8 mouse cellular contexts compared by ENCODE assay signal in genomic region chr10:76031511-76032401, GRCm38 (mm10). TPM values are rescaled to one million over a fixed set of nuclear protein-coding genes. Genes with fewer than 3 reads are reported as not detected.
DNase-seq lines count a peak whose midpoint lies in the region; ATAC-seq and TF ChIP-seq lines count a peak whose summit lies in the region.

No protein-coding gene starts in this region.

- no peaks in the 10 kb centered on the region for H3K27me3 ChIP-seq in kidney, embryonic 16.5 days (ENCODE audit: insufficient read depth, low read length)
- no peaks in the 10 kb centered on the region for H3K27me3 ChIP-seq in forebrain, embryonic 12.5 days
- no peaks in the 10 kb centered on the region for H3K27me3 ChIP-seq in limb, embryonic 12.5 days
- H3K27me3 ChIP-seq in midbrain, embryonic 16.5 days (ENCODE audit: control insufficient read depth, insufficient read depth, low read depth, low read length) = no peaks in the 10 kb centered on the region

- peaks cover 15% of the 10 kb centered on the region for H3K36me3 ChIP-seq in kidney, embryonic 16.5 days (ENCODE audit: insufficient read depth, low read length)
- H3K36me3 ChIP-seq in forebrain, embryonic 12.5 days (replicated peaks) = peaks cover 12% of the 10 kb centered on the region; the same call in 1 of the 2 replicates
- H3K36me3 ChIP-seq in limb, embryonic 12.5 days = peaks cover 19% of the 10 kb centered on the region
- H3K36me3 ChIP-seq in midbrain, embryonic 16.5 days (ENCODE audit: control insufficient read depth, insufficient read depth, low read length) = 0 out of 2 replicates have a peak, but pooled peaks cover 3% of the 10 kb centered on the region

- H3K4me2 ChIP-seq in kidney, embryonic 16.5 days (replicated peaks; ENCODE audit: low read depth, low read length) = peak overlapping the region; percentile 72
- peak overlapping the region; percentile 68 for H3K4me2 ChIP-seq in forebrain, embryonic 12.5 days
- H3K4me2 ChIP-seq in limb, embryonic 12.5 days = peak overlapping the region; percentile 79
- H3K4me2 ChIP-seq in midbrain, embryonic 16.5 days (ENCODE audit: low read length) = peak overlapping the region; percentile 91

- H3K9ac ChIP-seq in kidney, embryonic 16.5 days (replicated peaks; ENCODE audit: low read length) = peak overlapping the region; percentile 81
- peak overlapping the region; percentile 89 for H3K9ac ChIP-seq in forebrain, embryonic 12.5 days
- peak overlapping the region; percentile 93 for H3K9ac ChIP-seq in limb, embryonic 12.5 days (replicated peaks)
- peak overlapping the region; percentile 95 for H3K9ac ChIP-seq in midbrain, embryonic 16.5 days (ENCODE audit: low read depth, low read length)

- peak overlapping the region; percentile 78 for H3K27ac ChIP-seq in kidney, embryonic 16.5 days (ENCODE audit: low read length)
- no peak overlapping the region for H3K27ac ChIP-seq in bone marrow macrophage, adult 2 months (ENCODE audit: insufficient read depth, low read depth, low read length)
- peak overlapping the region; percentile 69 for H3K27ac ChIP-seq in forebrain, embryonic 12.5 days
- H3K27ac ChIP-seq in limb, embryonic 12.5 days = peak overlapping the region; percentile 62; the same call in 1 of the 2 replicates
- peak overlapping the region; percentile 83 for H3K27ac ChIP-seq in midbrain, embryonic 16.5 days (ENCODE audit: low read length)

- peaks cover 23% of the 10 kb centered on the region; the same call in 1 of the 2 replicates for H3K4me1 ChIP-seq in kidney, embryonic 16.5 days (ENCODE audit: insufficient read depth, low read length)
- H3K4me1 ChIP-seq in bone marrow macrophage, adult 2 months (ENCODE audit: control insufficient read depth, insufficient read depth, low read length) = peaks cover 13% of the 10 kb centered on the region
- H3K4me1 ChIP-seq in forebrain, embryonic 12.5 days = peaks cover 11% of the 10 kb centered on the region
- H3K4me1 ChIP-seq in limb, embryonic 12.5 days (replicated peaks) = peaks cover 10% of the 10 kb centered on the region; the same call in 1 of the 2 replicates
- peaks cover 12% of the 10 kb centered on the region for H3K4me1 ChIP-seq in midbrain, embryonic 16.5 days (ENCODE audit: control insufficient read depth, insufficient read depth, low read length)

- 55% methylated on average over 14 of the region's 14 CpGs for WGBS in kidney, embryonic 16.5 days
- 55% methylated on average over 14 of the region's 14 CpGs for WGBS in forebrain, embryonic 12.5 days
- 53% methylated on average over 14 of the region's 14 CpGs for WGBS in limb, embryonic 12.5 days
- 56% methylated on average over 14 of the region's 14 CpGs for WGBS in midbrain, embryonic 16.5 days

- DNase-seq in kidney, adult 18-20 months = no peak
- no peak for DNase-seq in yolk sac, embryonic 10.5 days (ENCODE audit: low spot score)
- DNase-seq in thymus, postnatal 14 days = no peak

- H3K9me3 ChIP-seq in kidney, embryonic 16.5 days (ENCODE audit: low read length) = no peaks in the 10 kb centered on the region
- no peaks in the 10 kb centered on the region for H3K9me3 ChIP-seq in forebrain, embryonic 12.5 days
- no peaks in the 10 kb centered on the region for H3K9me3 ChIP-seq in limb, embryonic 12.5 days
- H3K9me3 ChIP-seq in midbrain, embryonic 16.5 days (replicated peaks; ENCODE audit: control insufficient read depth, low read length, poor library complexity, severe bottlenecking) = no peaks in the 10 kb centered on the region

- no peak for TF ChIP-seq CTCF in bone marrow macrophage, adult 2 months (IDR thresholded peaks at IDR 0.05; ENCODE audit: low read depth, low read length)

- H3K4me3 ChIP-seq in kidney, embryonic 16.5 days (ENCODE audit: low read length) = peak overlapping the region; percentile 62
- H3K4me3 ChIP-seq in bone marrow macrophage, adult 2 months (ENCODE audit: insufficient read depth, low read length) = peak overlapping the region; percentile 95
- peak overlapping the region; percentile 83 for H3K4me3 ChIP-seq in forebrain, embryonic 12.5 days (replicated peaks)
- peak overlapping the region; percentile 79 for H3K4me3 ChIP-seq in limb, embryonic 12.5 days (replicated peaks)
- H3K4me3 ChIP-seq in midbrain, embryonic 16.5 days (ENCODE audit: low read depth, low read length) = peak overlapping the region; percentile 93

- ATAC-seq in kidney, embryonic 16.5 days (ENCODE audit: low FRiP score, low TSS enrichment) = no peak; the same call in 1 of the 2 replicates
- peak; percentile 76 for ATAC-seq in forebrain, embryonic 12.5 days (ENCODE audit: low FRiP score)
- no peak for ATAC-seq in limb, embryonic 12.5 days (ENCODE audit: insufficient number of reproducible peaks, insufficient read depth, low FRiP score, low TSS enrichment, low read depth)
- ATAC-seq in midbrain, embryonic 16.5 days = peak; percentile 71; the same call in 1 of the 2 replicates

- TF ChIP-seq POLR2A in bone marrow macrophage, adult 2 months (IDR thresholded peaks at IDR 0.05; ENCODE audit: borderline replicate concordance, low read depth, low read length) = 0 out of 2 replicates have a peak, but pooled peaks have one; percentile 14

RNA-seq across cellular contexts. Expression of gene Zfp280b, which starts 0.7 kb away (rescaled TPM):
- polyA plus RNA-seq in kidney, embryonic 16.5 days (2015; fragmentation: Nextera tagmentation; extraction: Ambion mirVana) = 22.9 and 25.1 TPM in 2 replicates
- 5.0 and 5.6 TPM in 2 replicates for polyA plus RNA-seq in bone marrow macrophage, adult 2 months (2012; ENCODE audit: insufficient read depth, insufficient read length, missing spikeins)
- polyA plus RNA-seq in forebrain, embryonic 12.5 days (2016; fragmentation: Nextera tagmentation; extraction: Ambion mirVana) = 26.1 and 26.7 TPM in 2 replicates
- polyA plus RNA-seq in limb, embryonic 12.5 days (2016; fragmentation: Nextera tagmentation; extraction: Ambion mirVana) = 28.5 and 35.2 TPM in 2 replicates
- polyA plus RNA-seq in midbrain, embryonic 16.5 days (2015; fragmentation: Nextera tagmentation; extraction: Ambion mirVana) = 11.9 and 14.2 TPM in 2 replicates

Comparison
In these comparisons a context has a peak if more than half of its experiments do, and no peak if none do; other contexts are left out.
1. ATAC-seq: peak in forebrain, embryonic 12.5 days (single experiment) and midbrain, embryonic 16.5 days (single experiment); none in kidney, embryonic 16.5 days (single experiment) and limb, embryonic 12.5 days (single experiment).
2. Peak in every context shown above with its lines, with median percentiles within 50 percentile points of each other: H3K4me2 ChIP-seq, H3K4me3 ChIP-seq and H3K9ac ChIP-seq.